In the genomic region with DNA sequence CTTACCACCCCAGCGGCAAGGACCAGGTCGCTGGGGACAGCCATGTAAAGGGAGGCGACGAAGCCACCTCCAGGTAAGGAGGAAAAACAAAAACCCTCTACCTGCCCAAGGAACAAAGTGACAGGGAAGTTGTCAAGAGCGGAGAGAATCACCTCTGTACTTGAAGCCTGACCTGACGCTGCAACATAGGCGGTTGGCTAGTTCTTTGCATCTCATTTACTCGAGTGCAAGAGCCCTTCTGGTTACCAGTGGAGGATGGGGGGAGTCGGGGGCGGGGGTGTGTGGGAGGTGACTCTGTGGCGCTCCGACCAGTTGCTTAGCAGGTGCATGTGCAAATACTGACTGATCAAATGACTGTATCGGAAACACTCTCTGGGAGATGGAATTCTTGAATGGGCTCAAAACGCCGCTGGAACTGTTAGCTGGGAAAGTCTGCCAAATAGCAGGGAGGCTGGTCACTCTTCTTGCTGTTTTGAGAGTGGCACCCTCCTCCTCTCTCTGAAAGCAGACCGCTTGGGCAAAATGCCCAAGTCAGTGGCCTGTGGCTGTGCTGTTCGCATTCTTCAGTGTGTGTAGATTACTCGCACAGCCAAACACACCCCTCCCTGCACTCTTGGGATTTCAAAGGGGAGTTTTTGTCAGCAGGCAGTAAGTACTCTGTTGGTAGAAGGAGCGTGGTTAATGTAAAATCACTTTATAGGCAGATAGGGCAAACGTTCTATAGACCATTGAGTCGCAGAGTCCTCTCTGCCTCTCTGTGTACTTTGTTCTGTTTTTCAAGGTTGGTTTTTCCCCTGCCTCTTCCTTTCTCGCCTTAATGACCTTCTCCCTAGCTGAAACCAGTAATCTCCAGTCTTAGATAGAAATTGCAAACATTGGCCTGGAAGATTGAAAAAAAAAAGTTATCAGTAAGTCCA, we compare ENCODE assay signal across 8 mouse cellular contexts. TPM values are rescaled to one million over a fixed set of nuclear protein-coding genes. Genes with fewer than 3 reads are reported as not detected.
A peak's percentile ranks its signal among the peaks of the same experiment; 100 is the strongest.
DNase-seq lines count a peak whose midpoint lies in the region; ATAC-seq and TF ChIP-seq lines count a peak whose summit lies in the region.

No protein-coding gene starts in this region.

- H3K79me2 ChIP-seq in liver, adult 2 months (ENCODE audit: control insufficient read depth, insufficient read depth, low read length) = peaks cover 11% of the 10 kb centered on the region; the same call in 1 of the 2 replicates
- no peaks in the 10 kb centered on the region for H3K79me2 ChIP-seq in myocyte (ENCODE audit: control insufficient read depth, insufficient read depth)

- H3K9me3 ChIP-seq in heart, embryonic 11.5 days (replicated peaks; ENCODE audit: control insufficient read depth, low read length) = no peaks in the 10 kb centered on the region
- no peaks in the 10 kb centered on the region for H3K9me3 ChIP-seq in kidney, embryonic 15.5 days (replicated peaks)
- H3K9me3 ChIP-seq in stomach, embryonic 14.5 days (ENCODE audit: control insufficient read depth, low read depth, low read length) = no peaks in the 10 kb centered on the region

- WGBS in heart, embryonic 11.5 days (ENCODE audit: insufficient replicate concordance) = 3% methylated on average over 22 of the region's 22 CpGs
- WGBS in kidney, embryonic 15.5 days = under 1% methylated on average over 22 of the region's 22 CpGs
- under 1% methylated on average over 22 of the region's 22 CpGs for WGBS in liver, adult 2 months
- 3% methylated on average over 22 of the region's 22 CpGs for WGBS in stomach, embryonic 14.5 days

- H3K27ac ChIP-seq in heart, embryonic 11.5 days (ENCODE audit: low read depth, low read length) = peak overlapping the region; percentile 94
- H3K27ac ChIP-seq in kidney, embryonic 15.5 days = peak overlapping the region; percentile 99
- H3K27ac ChIP-seq in liver, adult 2 months (replicated peaks; ENCODE audit: insufficient read depth, low read depth, low read length) = peak overlapping the region; percentile 79
- H3K27ac ChIP-seq in stomach, embryonic 14.5 days (ENCODE audit: low read length) = peak overlapping the region; percentile 90

- no peaks in the 10 kb centered on the region for H3K36me3 ChIP-seq in heart, embryonic 11.5 days (ENCODE audit: control insufficient read depth, insufficient read depth, low read length)
- H3K36me3 ChIP-seq in kidney, embryonic 15.5 days = no peaks in the 10 kb centered on the region
- no peaks in the 10 kb centered on the region for H3K36me3 ChIP-seq in liver, adult 2 months (ENCODE audit: control insufficient read depth, insufficient read depth, low read length)
- no peaks in the 10 kb centered on the region for H3K36me3 ChIP-seq in myocyte (ENCODE audit: control insufficient read depth, insufficient read depth)
- H3K36me3 ChIP-seq in stomach, embryonic 14.5 days (ENCODE audit: control insufficient read depth, insufficient read depth, low read length) = no peaks in the 10 kb centered on the region

- H3K4me1 ChIP-seq in heart, embryonic 11.5 days (ENCODE audit: control insufficient read depth, insufficient read depth, low read length) = peaks cover 7% of the 10 kb centered on the region; the same call in 1 of the 2 replicates
- H3K4me1 ChIP-seq in kidney, embryonic 15.5 days = peaks cover 23% of the 10 kb centered on the region
- peaks cover 7% of the 10 kb centered on the region for H3K4me1 ChIP-seq in liver, adult 2 months (ENCODE audit: control insufficient read depth, insufficient read depth, low read length)
- 0 out of 2 replicates have a peak, but pooled peaks cover 8% of the 10 kb centered on the region for H3K4me1 ChIP-seq in stomach, embryonic 14.5 days (ENCODE audit: control insufficient read depth, insufficient read depth, low read length)

- DNase-seq in A20 (ENCODE audit: low read depth, low spot score) = peak; percentile 59
- peak; percentile 79 for DNase-seq in adrenal gland, postnatal 25 days
- DNase-seq in liver, adult 2 months (ENCODE audit: extremely low read depth, low read depth, low spot score) = peak; percentile 81

- H3K27me3 ChIP-seq in heart, embryonic 11.5 days (ENCODE audit: control insufficient read depth, insufficient read depth, low read length) = no peaks in the 10 kb centered on the region
- no peaks in the 10 kb centered on the region for H3K27me3 ChIP-seq in kidney, embryonic 15.5 days
- H3K27me3 ChIP-seq in liver, adult 2 months (ENCODE audit: control insufficient read depth, insufficient read depth, low read length) = no peaks in the 10 kb centered on the region
- no peaks in the 10 kb centered on the region for H3K27me3 ChIP-seq in myocyte (ENCODE audit: control insufficient read depth, insufficient read depth, insufficient read length)
- no peaks in the 10 kb centered on the region for H3K27me3 ChIP-seq in stomach, embryonic 14.5 days (ENCODE audit: control insufficient read depth, insufficient read depth, low read length)

- peak overlapping the region; percentile 69 for H3K4me3 ChIP-seq in heart, embryonic 11.5 days (ENCODE audit: low read depth, low read length)
- peak overlapping the region; percentile 60 for H3K4me3 ChIP-seq in kidney, embryonic 15.5 days (replicated peaks)
- H3K4me3 ChIP-seq in liver, adult 2 months (ENCODE audit: insufficient read depth, low read depth, low read length) = peak overlapping the region; percentile 64
- peak overlapping the region; percentile 40 for H3K4me3 ChIP-seq in myocyte
- peak overlapping the region; percentile 58 for H3K4me3 ChIP-seq in stomach, embryonic 14.5 days (ENCODE audit: low read depth, low read length)

- peak overlapping the region; percentile 80 for H3K9ac ChIP-seq in heart, embryonic 11.5 days (ENCODE audit: low read depth, low read length)
- H3K9ac ChIP-seq in kidney, embryonic 15.5 days = peak overlapping the region; percentile 45
- peak overlapping the region; percentile 76 for H3K9ac ChIP-seq in liver, adult 2 months (ENCODE audit: low read depth, low read length)
- H3K9ac ChIP-seq in stomach, embryonic 14.5 days (replicated peaks; ENCODE audit: low read depth, low read length) = peak overlapping the region; percentile 23; the same call in 1 of the 2 replicates

- peak overlapping the region; percentile 85 for H3K4me2 ChIP-seq in heart, embryonic 11.5 days
- peak overlapping the region; percentile 77 for H3K4me2 ChIP-seq in kidney, embryonic 15.5 days
- H3K4me2 ChIP-seq in myocyte (ENCODE audit: low read depth) = peak overlapping the region; percentile 95
- H3K4me2 ChIP-seq in stomach, embryonic 14.5 days (replicated peaks; ENCODE audit: low read depth, low read length) = peak overlapping the region; percentile 78

- no peak for TF ChIP-seq CTCF in liver, adult 2 months (IDR thresholded peaks at IDR 0.05; ENCODE audit: low read depth, low read length)

- peak; percentile 8; the same call in 1 of the 2 replicates for ATAC-seq in erythroblast, adult 5-6 weeks (replicated peaks; ENCODE audit: low FRiP score, poor library complexity, severe bottlenecking)
- ATAC-seq in heart, embryonic 11.5 days (replicated peaks; ENCODE audit: insufficient number of reproducible peaks, low FRiP score, low TSS enrichment) = peak; percentile 70
- ATAC-seq in kidney, embryonic 15.5 days (replicated peaks; ENCODE audit: low FRiP score) = peak; percentile 87
- ATAC-seq in stomach, embryonic 14.5 days (ENCODE audit: insufficient number of reproducible peaks, insufficient read depth, low FRiP score, low read depth) = peak; percentile 78

- H3ac ChIP-seq in myocyte (ENCODE audit: control insufficient read depth, insufficient read length) = no peak overlapping the region

- TF ChIP-seq POLR2A in liver, adult 2 months (IDR thresholded peaks at IDR 0.05; ENCODE audit: extremely low read depth, insufficient read depth, low read length) = no peak
- TF ChIP-seq POLR2A in myocyte (IDR thresholded peaks at IDR 0.05; ENCODE audit: insufficient read length, low read depth) = no peak

TF ChIP-seq in myocyte, 11 proteins besides CTCF, POLR2A, EP300 and RAD21:
- TF ChIP-seq MYOG (IDR thresholded peaks at IDR 0.05; ENCODE audit: control insufficient read depth in 1 of 3, insufficient read depth in 1 of 3, insufficient read length in 2 of 3, low read depth in 2 of 3) (peak in 1 of 3 experiments; percentile 46), E2F4 (IDR thresholded peaks at IDR 0.05; ENCODE audit: insufficient read depth) (no peak), TCF12 (IDR thresholded peaks at IDR 0.05; ENCODE audit: insufficient read depth, poor library complexity, severe bottlenecking) (no peak), MYOD1 (IDR thresholded peaks at IDR 0.05; ENCODE audit: control insufficient read depth in 1 of 3, insufficient read length in 2 of 3, low read depth in 2 of 3) (peak in 1 of 3 experiments; percentile 56)

RNA-seq across cellular contexts. Expression of a gene that starts 19.7 kb away (rescaled TPM):
- 33.5 and 52.2 TPM in 2 replicates for total RNA-seq in adrenal gland, postnatal 25 days (2021)
- 9.4 and 13.3 TPM in 2 replicates for total RNA-seq in erythroblast, adult 5-6 weeks (2015; ENCODE audit: low replicate concordance)
- 6.7 and 24.1 TPM in 2 replicates for total RNA-seq in erythroblast, adult 5-6 weeks (2017; ENCODE audit: low replicate concordance)
- 25.8 and 31.0 TPM in 2 replicates for polyA plus RNA-seq in heart, embryonic 11.5 days (2014; fragmentation: Nextera tagmentation; extraction: Ambion mirVana)
- polyA plus RNA-seq in kidney, embryonic 15.5 days (2015; fragmentation: Nextera tagmentation; extraction: Ambion mirVana) = 41.0 and 45.0 TPM in 2 replicates
- 12.2 and 13.9 TPM in 2 replicates for total RNA-seq in liver, adult 2 months (2014; rRNA removed)
- polyA plus RNA-seq in liver, adult 2 months (2012; rRNA removed) = 1.3 and 1.5 TPM in 2 replicates
- 1.9 TPM for polyA plus RNA-seq in myocyte (2012; fragmentation: generic; extraction: Trizol)
- 45.1 and 52.6 TPM in 2 replicates for polyA plus RNA-seq in stomach, embryonic 14.5 days (2014; fragmentation: Nextera tagmentation; extraction: Ambion mirVana)

Comparison
In these comparisons a context has a peak if more than half of its experiments do, and no peak if none do; other contexts are left out.
1. Peak in every context shown above with its lines: DNase-seq, ATAC-seq, H3K4me3 ChIP-seq and H3K27ac ChIP-seq.
2. ATAC-seq: peak in every context shown above with its lines; median percentile 87 in kidney, embryonic 15.5 days; 78 in stomach, embryonic 14.5 days; 70 in heart, embryonic 11.5 days; 8 in erythroblast, adult 5-6 weeks.
3. H3K9ac ChIP-seq: peak in every context shown above with its lines; median percentile 80 in heart, embryonic 11.5 days; 76 in liver, adult 2 months; 45 in kidney, embryonic 15.5 days; 23 in stomach, embryonic 14.5 days.